9 mouse cellular contexts compared by ENCODE assay signal in genomic region chr15:7130691-7131225, GRCm38 (mm10). TPM values are rescaled to one million over a fixed set of nuclear protein-coding genes. Genes with fewer than 3 reads are reported as not detected.
DNase-seq lines count a peak whose midpoint lies in the region; ATAC-seq lines count a peak whose summit lies in the region.
"Had no signal": no experiment of that assay in that cellular context is flagged by ENCODE, and none has a peak within 500 bp of the region (broad histone marks: within the 10 kb centered on the region; RNA-seq: fewer than 3 reads in every experiment).

No protein-coding gene starts in this region.

- no peaks in the 10 kb centered on the region for H3K9me3 ChIP-seq in heart, embryonic 10.5 days
- no peaks in the 10 kb centered on the region for H3K9me3 ChIP-seq in hindbrain, embryonic 15.5 days
- no peaks in the 10 kb centered on the region for H3K9me3 ChIP-seq in midbrain, embryonic 11.5 days (ENCODE audit: control insufficient read depth, low read length)

- peaks cover 24% of the 10 kb centered on the region for H3K4me1 ChIP-seq in heart, embryonic 10.5 days
- H3K4me1 ChIP-seq in hindbrain, embryonic 15.5 days (replicated peaks): peaks cover 26% of the 10 kb centered on the region
- peaks cover 5% of the 10 kb centered on the region; the same call in 1 of the 2 replicates for H3K4me1 ChIP-seq in midbrain, embryonic 11.5 days (ENCODE audit: control insufficient read depth, insufficient read depth, low read length)

- peak overlapping the region; percentile 89 for H3K4me3 ChIP-seq in heart, embryonic 10.5 days
- peak overlapping the region; percentile 89 for H3K4me3 ChIP-seq in hindbrain, embryonic 15.5 days
- H3K4me3 ChIP-seq in midbrain, embryonic 11.5 days (ENCODE audit: low read depth, low read length): no peak overlapping the region

- no peak for DNase-seq in heart, embryonic 10.5 days (ENCODE audit: low spot score)
- no peak for DNase-seq in heart, postnatal 10 days
- peak; percentile 33 for DNase-seq in embryo, embryonic 10 days (ENCODE audit: low spot score)
- peak; percentile 82 for DNase-seq in midbrain, embryonic 11.5 days (ENCODE audit: low spot score, missing footprints)
- no peak for DNase-seq in frontal cortex, postnatal 25 days (ENCODE audit: low spot score in 2 of 2)
- no peak for DNase-seq in right cerebral cortex, postnatal 36 days (ENCODE audit: low spot score in 2 of 2)
- DNase-seq in frontal cortex, postnatal 36 days (ENCODE audit: low spot score in 2 of 2): no peak
- DNase-seq: cerebellum, adult 11 months had no signal

- peak overlapping the region; percentile 86; the same call in 1 of the 2 replicates for H3K9ac ChIP-seq in hindbrain, embryonic 15.5 days
- no peak overlapping the region for H3K9ac ChIP-seq in midbrain, embryonic 11.5 days (ENCODE audit: low read length)

- peaks cover 4% of the 10 kb centered on the region; the same call in 1 of the 2 replicates for H3K36me3 ChIP-seq in heart, embryonic 10.5 days
- no peaks in the 10 kb centered on the region for H3K36me3 ChIP-seq in hindbrain, embryonic 15.5 days
- H3K36me3 ChIP-seq in midbrain, embryonic 11.5 days (ENCODE audit: control insufficient read depth, insufficient read depth, low read length): no peaks in the 10 kb centered on the region

- no peak overlapping the region for H3K27ac ChIP-seq in heart, embryonic 10.5 days
- no peak overlapping the region for H3K27ac ChIP-seq in hindbrain, embryonic 15.5 days (replicated peaks)
- no peak overlapping the region for H3K27ac ChIP-seq in midbrain, embryonic 11.5 days (ENCODE audit: low read depth, low read length)

- 0 out of 2 replicates have a peak, but pooled peaks cover 3% of the 10 kb centered on the region for H3K27me3 ChIP-seq in heart, embryonic 10.5 days (ENCODE audit: insufficient read depth, poor library complexity, severe bottlenecking)
- no peaks in the 10 kb centered on the region for H3K27me3 ChIP-seq in hindbrain, embryonic 15.5 days
- H3K27me3 ChIP-seq in midbrain, embryonic 11.5 days (ENCODE audit: control insufficient read depth, insufficient read depth, low read length): peaks cover 4% of the 10 kb centered on the region; the same call in 1 of the 2 replicates

- peak overlapping the region; percentile 93 for H3K4me2 ChIP-seq in hindbrain, embryonic 15.5 days
- H3K4me2 ChIP-seq in midbrain, embryonic 11.5 days: peak overlapping the region; percentile 93

- WGBS in heart, embryonic 10.5 days: 30% methylated on average over 7 of the region's 7 CpGs
- 33% methylated on average over 7 of the region's 7 CpGs for WGBS in hindbrain, embryonic 15.5 days
- WGBS in midbrain, embryonic 11.5 days: 25% methylated on average over 7 of the region's 7 CpGs

- intact Hi-C loops in heart, postnatal 10 days (cut with DNase I): no loop called here

- no peak for ATAC-seq in hindbrain, embryonic 15.5 days (ENCODE audit: low FRiP score, low read depth)
- ATAC-seq in midbrain, embryonic 11.5 days (ENCODE audit: low FRiP score): no peak

RNA-seq across cellular contexts. Expression of gene Lifr, which starts 40.3 kb away (rescaled TPM):
- polyA plus RNA-seq in heart, embryonic 10.5 days (2016; fragmentation: Nextera tagmentation; extraction: Ambion mirVana): 14.6 and 20.5 TPM in 2 replicates
- 10 to 100 TPM; 50.2 to 54.0 TPM for total RNA-seq in heart, postnatal 10 days (2021)
- 18.3 and 19.9 TPM in 2 replicates for polyA plus RNA-seq in hindbrain, embryonic 15.5 days (2015; fragmentation: Nextera tagmentation; extraction: Ambion mirVana)
- polyA plus RNA-seq in midbrain, embryonic 11.5 days (2014; fragmentation: Nextera tagmentation; extraction: Ambion mirVana): 16.5 and 17.5 TPM in 2 replicates

Comparison
In these comparisons a context has a peak if more than half of its experiments do, and no peak if none do; other contexts are left out.
1. DNase-seq: peak in embryo, embryonic 10 days (single experiment) and midbrain, embryonic 11.5 days (single experiment); none in heart, embryonic 10.5 days (single experiment), heart, postnatal 10 days (0 of 2), frontal cortex, postnatal 25 days (0 of 2), right cerebral cortex, postnatal 36 days (0 of 2) and frontal cortex, postnatal 36 days (0 of 2).